Mouse (Mus musculus): ENCODE measurements at regions not wholly inside any gene's neighbourhood (a gene's known extent, or its start where the extent isn't known, plus 50 kb on each side); places are given as distances from the start of the nearest gene placed in this dataset.
A peak's percentile ranks its signal among the peaks of the same experiment; 100 is the strongest.

- Histone ChIP-seq H3K4me1 (peaks cover 50% of the 10 kb centered on the region), H3K9me3 (replicated peaks) (no peaks in the 10 kb centered on the region), H3K4me3 (peak overlapping the region; percentile 38), H3K36me3 (no peaks in the 10 kb centered on the region), H3K27me3 (ENCODE audit: low read depth, poor library complexity, severe bottlenecking) (peaks cover 17% of the 10 kb centered on the region; the same call in 1 of the 2 replicates), H3K27ac (0 out of 2 replicates have a peak overlapping the region, but pooled peaks have one; percentile 40)
- peak; percentile 66 for DNase-seq (ENCODE audit: low spot score)
- 5% methylated on average over 15 of the region's 15 CpGs for WGBS
Observed at GRCm38 (mm10) chr2:168842261-168842740, 74.6 kb upstream of the Sall4 start.

- Histone ChIP-seq H3K4me1 (peaks cover 56% of the 10 kb centered on the region), H3K27me3 (ENCODE audit: low read depth, poor library complexity, severe bottlenecking) (peaks cover 17% of the 10 kb centered on the region; the same call in 1 of the 2 replicates), H3K36me3 (no peaks in the 10 kb centered on the region), H3K9me3 (replicated peaks) (no peaks in the 10 kb centered on the region), H3K4me3 (peak overlapping the region; percentile 38), H3K27ac (peak overlapping the region; percentile 19)
- 2% methylated on average over 11 of the region's 11 CpGs for WGBS
- DNase-seq (ENCODE audit: low spot score), result no peak
Observed at GRCm38 (mm10) chr2:168841713-168842045, 73.9 kb upstream of the Sall4 start.

GRCm38 (mm10) chr2:168840853-168841712, 73.3 kb upstream of the Sall4 start:
- DNase-seq (ENCODE audit: low spot score), result no peak
- Histone ChIP-seq H3K4me1 (peaks cover 56% of the 10 kb centered on the region), H3K4me3 (peak overlapping the region; percentile 38; the same call in 1 of the 2 replicates), H3K9me3 (replicated peaks) (no peaks in the 10 kb centered on the region), H3K27me3 (ENCODE audit: low read depth, poor library complexity, severe bottlenecking) (peaks cover 17% of the 10 kb centered on the region; the same call in 1 of the 2 replicates), H3K36me3 (no peaks in the 10 kb centered on the region), H3K27ac (peak overlapping the region; percentile 19)
- 5% methylated on average over 19 of the region's 19 CpGs for WGBS

- H3K4me1 ChIP-seq, result peaks cover 56% of the 10 kb centered on the region
- peaks cover 17% of the 10 kb centered on the region; the same call in 1 of the 2 replicates for H3K27me3 ChIP-seq (ENCODE audit: low read depth, poor library complexity, severe bottlenecking)
- 1% methylated on average over 24 of the region's 24 CpGs for WGBS
- peak overlapping the region; percentile 74 for H3K27ac ChIP-seq
- H3K36me3 ChIP-seq, result no peaks in the 10 kb centered on the region
- no peaks in the 10 kb centered on the region for H3K9me3 ChIP-seq (replicated peaks)
- H3K4me3 ChIP-seq, result peak overlapping the region; percentile 44
- DNase-seq (ENCODE audit: low spot score), result peak; percentile 55
Observed at GRCm38 (mm10) chr2:168839811-168840655, 72.3 kb upstream of the Sall4 start.

GRCm38 (mm10) chr2:168839221-168839620, 71.5 kb upstream of the Sall4 start:
- H3K27ac ChIP-seq, result peak overlapping the region; percentile 74; the same call in 1 of the 2 replicates
- 8% methylated on average over 6 of the region's 6 CpGs for WGBS
- H3K27me3 ChIP-seq (ENCODE audit: low read depth, poor library complexity, severe bottlenecking), result peaks cover 17% of the 10 kb centered on the region; the same call in 1 of the 2 replicates

GRCm38 (mm10) chr2:168838681-168839080, 70.9 kb upstream of the Sall4 start:
- H3K36me3 ChIP-seq, result no peaks in the 10 kb centered on the region
- peaks cover 12% of the 10 kb centered on the region; the same call in 1 of the 2 replicates for H3K27me3 ChIP-seq (ENCODE audit: low read depth, poor library complexity, severe bottlenecking)
- H3K4me3 ChIP-seq, result peak overlapping the region; percentile 29
- peak; percentile 53 for DNase-seq (ENCODE audit: low spot score)
- WGBS, result under 1% methylated on average over 12 of the region's 12 CpGs
- H3K4me1 ChIP-seq, result peaks cover 56% of the 10 kb centered on the region
- no peaks in the 10 kb centered on the region for H3K9me3 ChIP-seq (replicated peaks)
- peak overlapping the region; percentile 74; the same call in 1 of the 2 replicates for H3K27ac ChIP-seq

More at GRCm38 (mm10) chr2:168839221-168839620, 71.5 kb upstream of the Sall4 start:
- no peaks in the 10 kb centered on the region for H3K9me3 ChIP-seq (replicated peaks)
- DNase-seq (ENCODE audit: low spot score), result no peak
- peaks cover 56% of the 10 kb centered on the region for H3K4me1 ChIP-seq
- no peak overlapping the region for H3K4me3 ChIP-seq
- H3K36me3 ChIP-seq, result no peaks in the 10 kb centered on the region

GRCm38 (mm10) chr2:168837951-168838570, 70.3 kb upstream of the Sall4 start:
- H3K9me3 ChIP-seq (replicated peaks), result no peaks in the 10 kb centered on the region
- H3K27me3 ChIP-seq (ENCODE audit: low read depth, poor library complexity, severe bottlenecking), result peaks cover 12% of the 10 kb centered on the region; the same call in 1 of the 2 replicates
- H3K4me3 ChIP-seq, result no peak overlapping the region
- 23% methylated on average over 5 of the region's 5 CpGs for WGBS
- H3K27ac ChIP-seq, result no peak overlapping the region
- H3K36me3 ChIP-seq, result no peaks in the 10 kb centered on the region
- no peak for DNase-seq (ENCODE audit: low spot score)
- peaks cover 56% of the 10 kb centered on the region for H3K4me1 ChIP-seq

- Histone ChIP-seq H3K36me3 (no peaks in the 10 kb centered on the region), H3K27ac (no peak overlapping the region), H3K9me3 (replicated peaks) (no peaks in the 10 kb centered on the region), H3K4me3 (no peak overlapping the region), H3K27me3 (ENCODE audit: low read depth, poor library complexity, severe bottlenecking) (peaks cover 3% of the 10 kb centered on the region; the same call in 1 of the 2 replicates), H3K4me1 (peaks cover 49% of the 10 kb centered on the region)
- WGBS, result 98% methylated on average over 3 of the region's 3 CpGs
- DNase-seq (ENCODE audit: low spot score), result no peak
Observed at GRCm38 (mm10) chr2:168834771-168835170, 67.0 kb upstream of the Sall4 start.

- 12% methylated on average over 14 of the region's 14 CpGs for WGBS
- Histone ChIP-seq H3K27me3 (ENCODE audit: low read depth, poor library complexity, severe bottlenecking) (no peaks in the 10 kb centered on the region), H3K4me3 (peak overlapping the region; percentile 30), H3K4me1 (peaks cover 37% of the 10 kb centered on the region), H3K9me3 (replicated peaks) (no peaks in the 10 kb centered on the region), H3K36me3 (no peaks in the 10 kb centered on the region), H3K27ac (peak overlapping the region; percentile 82)
- peak; percentile 56 for DNase-seq (ENCODE audit: low spot score)
Observed at GRCm38 (mm10) chr2:168831740-168832139, 64.0 kb upstream of the Sall4 start.

- H3K4me1 ChIP-seq, result peaks cover 11% of the 10 kb centered on the region
- DNase-seq (ENCODE audit: low spot score), result no peak
- H3K27ac ChIP-seq, result no peak overlapping the region
- H3K36me3 ChIP-seq, result no peaks in the 10 kb centered on the region
- 65% methylated on average over 10 of the region's 10 CpGs for WGBS
- no peaks in the 10 kb centered on the region for H3K27me3 ChIP-seq (ENCODE audit: low read depth, poor library complexity, severe bottlenecking)
- no peaks in the 10 kb centered on the region for H3K9me3 ChIP-seq (replicated peaks)
- no peak overlapping the region for H3K4me3 ChIP-seq
Observed at GRCm38 (mm10) chr2:168820648-168821047, 52.9 kb upstream of the Sall4 start.

Data from limb, embryonic 10.5 days (tissue).